Mouse (Mus musculus) gastrocnemius, adult 18-20 months (tissue): ENCODE data around the gene Mfsd13b. TPM values are rescaled to one million over a fixed set of nuclear protein-coding genes. Genes with fewer than 3 reads are reported as not detected.
"Not testable (repeated sequence)": the region's sequence is repeated elsewhere in the genome, so short reads cannot be mapped to it uniquely, and the experiment has no call there.

Experiments used
- DNase-seq: peaks from one replicate; pipeline ENCODE4 v3.0.0; 2021; ENCODE audit warnings: low spot score
- long read RNA-seq, 2 experiments: library from polyadenylated mRNA; stranded (forward); transcript quantifications; one replicate each; pipeline ENCODE4 v2.0.0; 2021
- total RNA-seq, 2 experiments: library from RNA; stranded (reverse); gene quantifications; 2 replicates each; pipeline ENCODE4 v1.2.3; 2021

Gene Mfsd13b
- not detected for total RNA-seq
- long read RNA-seq, experiment 1, partial matches to known transcripts = 0 of 1 reads
- long read RNA-seq, experiment 1, other reads (novel, unspliced or antisense) = 1 of 1 reads
- long read RNA-seq, experiment 2 = 0 reads

DNA sequence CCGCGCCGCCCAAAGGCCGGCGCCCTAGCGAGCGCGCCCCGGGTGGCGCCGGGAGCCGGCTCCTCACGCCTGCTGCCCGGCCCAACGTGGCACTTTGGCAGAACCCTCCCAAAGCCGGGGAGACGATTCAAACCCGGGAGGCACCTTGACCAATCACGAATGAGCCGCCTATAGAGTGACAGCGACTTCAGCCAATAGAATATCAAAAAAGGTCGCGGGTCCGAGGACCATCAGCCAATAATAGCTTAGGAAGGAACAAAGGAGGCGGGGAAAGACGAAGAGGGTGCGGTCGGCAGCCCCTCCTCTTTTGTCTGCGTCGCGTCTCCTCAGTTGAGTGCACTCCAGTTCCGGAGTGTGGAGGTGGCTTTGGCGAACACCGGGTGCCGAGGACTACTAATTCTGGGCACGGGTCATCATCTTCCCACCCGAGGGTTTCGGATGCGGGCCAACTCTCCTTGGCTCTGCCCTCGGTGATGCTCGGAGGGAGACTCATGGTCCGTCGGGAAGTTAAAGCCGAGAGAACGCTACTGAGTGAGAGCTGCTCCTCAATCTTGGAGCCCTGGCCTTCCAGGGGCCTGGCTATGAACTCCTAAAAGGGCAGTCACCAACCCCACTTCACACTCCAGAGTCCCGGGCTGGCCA lies at the start of gene Mfsd13b, which contains the start of gene Cdr2:
Gene Mfsd13b, plus strand, starts transcription at position 310 of the 642 bp plus-strand sequence.
Gene Cdr2, minus strand, starts transcription at position 113 of the 642 bp plus-strand sequence.
- peak; percentile 97 for DNase-seq

DNA sequence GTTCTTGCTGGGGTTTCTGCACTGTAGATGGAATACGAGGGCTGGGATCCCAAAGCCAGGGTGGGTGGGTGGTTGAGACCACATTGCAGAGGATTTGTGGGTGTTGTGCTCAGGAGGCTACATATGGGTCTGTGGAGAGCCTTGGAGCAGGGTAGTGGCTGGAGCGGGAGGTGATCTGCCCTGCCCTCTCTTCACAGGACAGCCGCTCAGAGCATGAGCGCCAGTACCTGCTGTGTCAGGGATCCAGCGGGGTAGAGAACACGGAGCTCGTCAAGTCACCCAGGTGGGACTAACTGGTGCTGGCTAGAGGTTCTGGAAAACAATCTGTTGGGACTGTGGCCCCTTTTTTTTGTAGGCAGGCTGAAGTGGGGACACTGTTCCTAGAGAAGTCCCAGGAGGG lies 49.2 kb upstream of the Mfsd13b start:
- DNase-seq = no peak

- DNase-seq = no peak
These were observed 48.6 kb upstream of the Mfsd13b start for GRCm38 (mm10) chr7:120933680-120934195.

- DNase-seq = peak; percentile 51
These were observed 47.6 kb upstream of the Mfsd13b start for GRCm38 (mm10) chr7:120934716-120935115.

DNA sequence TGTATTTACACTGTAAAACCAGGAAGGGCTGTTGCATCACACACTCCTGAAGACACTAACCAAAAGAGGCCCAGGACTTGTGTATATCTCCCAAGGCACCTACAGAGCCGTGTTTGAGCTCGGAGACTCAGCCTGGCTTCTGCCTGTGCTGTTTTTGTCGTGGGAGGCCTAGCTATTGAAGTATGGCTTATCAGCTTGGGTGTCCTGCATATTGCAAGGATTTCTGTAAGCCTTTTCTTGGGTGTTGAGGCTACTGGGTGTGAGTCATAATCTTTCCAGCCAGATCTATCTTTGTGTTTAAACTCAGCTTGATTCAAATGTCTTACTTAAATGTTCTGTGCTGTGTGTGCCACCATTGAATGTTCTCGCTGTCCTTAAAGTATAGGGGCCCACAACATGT lies 45.8 kb upstream of the Mfsd13b start:
- DNase-seq = no peak

DNA sequence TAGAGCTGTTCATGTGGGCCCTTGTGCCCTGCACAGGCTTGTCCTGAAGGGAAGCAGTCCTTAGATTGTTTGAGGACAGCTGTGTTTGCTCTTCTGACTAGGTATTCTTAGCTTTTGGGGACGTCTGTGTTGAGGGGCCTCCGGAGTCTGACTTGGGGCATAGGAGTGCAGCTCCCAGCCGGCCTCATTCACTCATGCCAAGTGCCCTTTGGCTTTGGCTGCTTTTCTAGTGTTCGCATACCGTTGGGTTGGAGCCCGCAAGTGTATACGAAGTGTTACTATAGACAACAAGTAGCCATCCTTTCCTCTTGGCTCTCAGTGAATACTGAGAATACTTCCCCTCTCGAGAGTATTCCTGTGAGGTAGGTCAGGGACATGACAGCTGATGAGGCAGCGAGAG lies 44.1 kb upstream of the Mfsd13b start:
- DNase-seq = no peak

DNA sequence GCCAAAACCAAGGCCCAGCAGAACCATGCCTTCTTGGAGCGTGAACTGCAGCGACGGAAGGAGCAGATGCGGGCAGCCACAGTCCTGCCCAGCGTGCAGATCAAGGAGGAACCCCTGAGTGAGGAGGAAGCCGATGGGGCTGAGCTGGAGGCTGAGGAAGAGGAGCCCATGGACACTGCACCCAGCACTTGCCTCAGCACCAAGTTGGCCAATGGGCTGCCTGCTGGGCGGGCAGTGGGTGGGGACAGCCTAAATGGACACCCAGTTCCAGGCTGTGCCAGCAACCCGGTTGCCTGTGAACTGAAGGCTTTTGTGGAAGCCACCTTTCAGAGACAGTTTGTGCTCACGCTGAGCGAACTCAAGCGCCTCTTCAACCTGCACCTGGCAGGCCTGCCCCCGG lies 42.0 kb upstream of the Mfsd13b start:
- DNase-seq = no peak

- no peak for DNase-seq
These were observed 41.1 kb upstream of the Mfsd13b start for GRCm38 (mm10) chr7:120941214-120941613.

DNA sequence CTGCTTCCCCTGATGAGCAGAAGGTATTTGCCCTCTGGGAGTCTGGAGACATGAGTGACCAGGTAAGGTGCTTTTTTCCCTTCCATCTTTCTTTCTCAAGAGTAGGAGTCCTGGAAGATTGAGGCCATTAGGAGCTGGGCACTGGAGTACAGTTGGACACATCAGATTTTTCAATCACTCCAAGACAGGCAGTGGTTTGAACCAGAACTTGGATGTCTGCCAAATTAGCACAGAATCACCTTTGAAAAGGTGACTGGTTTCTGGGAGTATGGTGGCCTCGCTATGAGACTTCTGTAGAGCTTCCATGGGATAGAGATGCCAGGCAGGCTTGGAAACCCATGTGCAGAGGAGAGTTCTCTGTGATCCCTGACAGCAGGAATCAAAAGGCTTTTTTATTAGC lies 39.8 kb upstream of the Mfsd13b start:
- DNase-seq = no peak

DNA sequence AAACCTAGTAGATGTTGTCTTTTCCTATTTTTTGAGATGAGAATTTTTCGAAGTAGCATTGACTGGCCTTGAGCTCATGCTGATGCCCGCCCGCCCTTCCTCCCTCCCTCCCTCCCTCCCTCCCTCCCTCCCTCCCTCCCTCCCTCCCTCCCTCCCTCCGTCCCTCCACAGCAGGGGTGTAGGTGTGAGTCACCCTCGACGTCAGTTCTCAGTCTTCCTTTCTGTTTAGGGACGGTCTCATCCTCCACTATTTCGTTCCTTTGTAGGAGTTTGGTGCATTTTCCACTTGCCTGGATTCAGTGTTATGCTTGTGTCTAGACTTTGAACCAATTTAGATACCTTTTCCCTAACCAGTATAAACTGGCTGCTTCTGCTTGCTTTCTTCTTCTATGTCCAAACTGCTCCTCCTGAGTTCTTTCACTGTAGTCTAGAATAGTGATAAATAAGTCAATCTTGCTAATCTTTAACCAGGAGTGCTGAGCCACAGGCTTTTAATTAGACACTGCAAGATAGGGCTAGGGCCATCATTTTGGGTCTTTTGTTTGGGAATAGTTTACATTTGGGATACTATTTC lies 38.3 kb upstream of the Mfsd13b start:
- DNase-seq = no peak

GRCm38 (mm10) chr7:120953591-120953990 lies 28.7 kb upstream of the Mfsd13b start:
- not testable (repeated sequence) for DNase-seq

DNA sequence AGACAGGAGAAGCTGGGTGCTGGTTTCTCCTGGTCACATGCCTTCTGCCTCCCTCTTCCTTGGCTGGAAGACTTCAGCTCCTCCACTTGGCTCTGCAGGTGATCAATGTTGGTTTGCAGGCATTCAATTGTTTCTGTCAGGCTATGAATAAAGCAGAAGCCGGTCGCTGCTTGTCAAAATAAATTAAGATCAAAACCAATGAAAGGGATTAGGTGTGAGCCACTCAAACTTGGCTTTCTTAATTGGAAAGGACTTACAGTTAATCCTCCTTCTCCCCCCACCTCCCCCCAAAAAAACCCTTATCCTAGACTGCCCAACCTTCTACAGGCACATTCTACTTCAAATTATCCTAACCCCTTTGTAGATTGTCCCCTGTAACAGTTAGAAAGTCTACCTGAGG lies 22.2 kb upstream of the Mfsd13b start:
- no peak for DNase-seq

- DNase-seq = no peak
These were observed 21.7 kb upstream of the Mfsd13b start for GRCm38 (mm10) chr7:120960601-120961000.

DNA sequence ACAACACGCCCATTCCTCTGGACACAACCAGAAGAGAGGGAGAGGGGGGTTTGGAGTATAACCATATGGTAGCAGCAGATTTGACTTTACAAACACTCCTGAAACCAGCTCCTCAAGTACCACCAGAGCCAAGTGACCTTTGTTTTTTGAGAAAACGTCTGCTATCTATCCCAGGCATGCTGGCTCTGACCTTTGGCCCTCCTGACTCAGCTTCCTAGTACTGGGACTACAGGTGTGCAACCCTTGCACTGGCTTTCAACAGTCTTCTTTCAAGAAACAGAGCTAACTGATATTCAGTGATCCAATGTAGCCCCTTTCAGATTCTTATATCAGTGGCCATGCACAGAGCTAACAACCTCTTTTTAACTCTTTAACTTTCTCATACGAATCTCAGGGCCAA lies 20.4 kb upstream of the Mfsd13b start:
- no peak for DNase-seq

DNA sequence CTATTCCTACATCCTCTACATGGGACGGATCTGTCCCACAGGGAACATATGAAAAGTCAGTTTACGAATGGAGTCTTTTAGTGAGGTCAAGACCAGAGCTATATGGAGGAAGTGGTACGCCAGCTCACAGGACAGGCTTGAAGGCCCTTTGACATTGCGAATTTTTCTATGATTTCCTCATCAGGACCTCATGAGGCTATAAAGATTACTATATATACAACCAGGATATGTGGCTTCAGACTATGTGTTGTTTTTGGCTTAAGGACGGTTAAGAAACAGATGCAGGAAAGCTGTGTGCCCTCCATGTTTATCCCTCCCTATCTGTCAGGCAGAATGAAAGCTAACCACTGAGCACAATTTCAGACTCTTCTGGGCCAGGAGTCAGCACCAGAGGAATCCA lies 19.2 kb upstream of the Mfsd13b start:
- DNase-seq = no peak

DNA sequence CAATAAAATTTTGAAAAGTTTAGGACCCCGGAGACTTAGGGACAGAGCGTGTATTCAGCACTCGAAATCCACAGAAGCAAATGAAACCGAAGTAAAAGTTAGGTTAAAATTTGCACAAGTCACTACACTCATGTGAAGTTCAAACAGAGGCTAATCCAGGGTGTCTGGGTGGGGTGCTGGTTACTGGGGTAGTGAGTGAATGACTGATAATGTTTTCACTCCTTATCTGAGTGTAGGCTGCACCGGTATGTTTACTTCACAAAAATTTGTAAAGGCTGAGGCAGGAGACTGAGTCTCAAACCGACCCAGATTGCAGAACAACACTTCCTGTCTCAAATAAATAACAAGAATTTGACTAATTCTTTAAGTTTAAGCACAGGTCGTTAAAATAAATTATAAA lies 13.1 kb upstream of the Mfsd13b start:
- DNase-seq = no peak

DNA sequence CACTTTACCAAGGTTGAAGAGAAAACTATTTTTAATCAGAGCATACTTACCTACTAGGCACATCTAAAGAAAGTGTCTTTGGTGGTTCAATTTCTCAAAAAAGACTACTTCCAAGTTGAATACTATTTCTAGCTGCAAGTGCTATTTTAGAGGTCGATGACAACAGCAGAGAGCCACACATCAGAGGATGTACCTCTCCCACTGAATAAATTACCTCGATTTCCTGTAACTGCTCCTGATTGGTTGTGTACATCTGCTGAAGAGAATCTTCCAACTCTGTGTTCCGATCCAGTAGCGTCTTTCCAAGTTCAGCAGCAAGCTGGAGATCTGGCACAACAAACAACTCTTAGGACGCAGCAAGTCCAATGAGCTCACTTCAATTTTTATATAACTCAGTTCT lies 12.2 kb upstream of the Mfsd13b start:
- no peak for DNase-seq

DNA sequence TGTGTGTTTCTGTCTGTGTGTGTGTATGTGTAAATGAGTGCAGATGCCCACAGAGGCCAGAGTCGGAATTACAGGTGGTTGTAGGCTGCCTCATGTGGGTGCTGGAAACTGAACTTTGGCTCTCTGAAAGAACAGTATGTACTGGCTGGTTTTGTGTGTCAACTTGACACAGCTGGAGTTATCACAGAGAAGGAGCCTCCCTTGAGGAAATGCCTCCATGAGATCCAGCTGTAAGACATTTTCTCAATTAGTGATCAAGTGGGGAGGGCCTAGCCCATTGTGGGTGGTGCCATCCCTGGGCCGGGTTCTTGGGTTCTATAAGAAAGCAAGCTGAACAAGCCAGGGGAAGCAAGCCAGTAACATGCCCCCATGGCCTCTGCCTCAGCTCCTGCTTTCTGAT lies 9.8 kb upstream of the Mfsd13b start:
- DNase-seq = not testable (repeated sequence)

DNA sequence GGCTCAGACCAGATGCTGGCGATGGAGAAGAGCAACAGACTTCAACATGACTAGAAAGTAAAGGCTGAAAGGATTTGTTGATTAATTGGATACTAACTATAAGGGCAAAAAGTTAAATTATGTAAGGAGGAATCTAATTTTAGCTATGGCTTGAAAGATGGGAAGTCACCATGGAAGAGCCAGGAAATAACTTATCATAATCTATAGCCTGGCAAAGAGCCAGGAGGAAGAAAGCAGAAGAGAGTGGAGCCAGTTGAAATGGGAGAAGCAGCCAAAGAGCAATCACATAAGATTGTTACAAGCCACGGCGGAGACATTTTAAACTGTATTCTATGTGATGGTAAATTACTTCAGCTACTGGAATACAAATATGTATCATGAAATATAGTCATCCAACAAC lies 8.3 kb upstream of the Mfsd13b start:
- no peak for DNase-seq

- DNase-seq = peak; percentile 15
These were observed 5.2 kb upstream of the Mfsd13b start for GRCm38 (mm10) chr7:120977063-120977462.

GRCm38 (mm10) chr7:120980041-120980440 lies 2.3 kb upstream of the Mfsd13b start:
- no peak for DNase-seq

DNA sequence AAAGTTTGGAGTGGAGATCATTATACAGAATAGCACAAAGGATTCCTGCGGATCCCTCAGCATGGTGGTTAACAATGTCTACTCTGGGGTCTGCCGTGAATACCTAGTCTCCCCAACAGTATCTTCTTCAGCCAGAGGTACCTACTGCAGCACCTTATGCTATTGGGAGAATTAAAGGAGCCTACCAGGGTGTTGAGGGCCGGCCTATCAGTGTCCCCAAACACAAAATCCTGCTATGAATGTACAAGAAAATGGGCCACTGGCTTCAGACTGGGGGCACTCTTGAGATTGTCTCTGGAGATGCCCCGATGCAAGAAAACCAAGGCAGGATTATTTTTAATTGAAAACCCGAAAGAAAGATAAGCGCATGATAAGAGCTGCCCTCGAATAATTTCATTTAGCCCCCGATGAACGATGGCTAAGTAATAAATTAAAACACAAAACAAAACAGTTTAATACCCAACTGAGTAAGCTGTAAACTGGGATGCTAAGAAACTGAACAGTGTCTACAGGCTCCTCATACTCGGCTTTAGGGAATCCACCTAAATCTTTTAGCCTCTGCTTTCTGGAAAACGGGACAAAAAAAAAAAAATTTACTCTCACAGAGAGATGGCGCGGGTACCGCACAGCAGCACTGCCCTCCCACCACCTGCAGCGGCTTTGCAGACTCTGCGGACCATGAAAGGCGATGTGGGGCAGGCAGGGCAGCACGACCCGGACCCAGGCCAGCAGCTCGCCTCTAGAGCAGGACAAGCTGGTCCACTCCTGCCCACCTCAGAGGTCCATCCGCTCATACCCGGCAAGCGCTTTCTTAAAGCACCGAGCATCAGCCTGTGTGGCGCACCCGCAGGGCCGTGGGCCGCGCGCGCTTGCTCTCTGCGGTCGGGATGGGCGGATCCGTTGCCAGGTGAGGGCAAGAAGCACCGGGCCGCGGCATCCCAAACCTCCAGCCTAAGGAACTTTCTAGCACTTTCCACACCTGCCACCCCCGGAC lies 1.1 kb upstream of the Mfsd13b start:
- DNase-seq = peak; percentile 8
